Mouse (Mus musculus) erythroblast, embryonic 14.5 days (primary cell): ENCODE measurements around the gene Jrkl.

Experiments used
- GATA1 ChIP-seq: IDR thresholded peaks from 2 replicates; pipeline ENCODE4 v1.6.1; 2012; ENCODE audit warnings: low read length, inconsistent platforms, mixed read lengths
- TAL1 ChIP-seq: IDR thresholded peaks from 3 replicates; pipeline ENCODE4 v1.6.1; 2012; ENCODE audit warnings: low read length, inconsistent platforms, mixed read lengths

DNA sequence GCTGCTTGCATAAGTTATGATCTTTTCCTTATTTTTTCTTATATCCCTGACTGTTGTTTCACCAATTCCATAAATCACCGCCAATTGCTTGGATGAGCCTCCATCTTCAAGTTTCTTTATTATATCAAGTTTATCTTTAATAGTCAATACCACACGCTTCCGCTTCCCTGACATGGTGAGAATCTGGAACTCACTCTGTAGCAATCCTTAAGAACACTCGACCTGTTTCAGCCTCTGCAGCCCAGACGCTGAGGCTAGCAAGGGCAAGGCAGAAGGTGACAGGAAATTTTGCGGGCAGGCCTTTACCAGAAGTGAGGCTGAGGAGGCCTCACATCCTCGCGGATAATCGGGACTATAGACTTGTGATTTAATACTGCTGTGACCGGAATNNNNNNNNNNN, at the start of gene Jrkl:
- TF ChIP-seq GATA1 (no peak), TAL1 (no peak)
